Mouse (Mus musculus): Measurements from ENCODE around the gene 1700129C05Rik. TPM values are rescaled to one million over a fixed set of nuclear protein-coding genes. Genes with fewer than 3 reads are reported as not detected.

1700129C05Rik gene
- polyA plus RNA-seq, 1 experiment from 2014 or later = not detected

GRCm38 (mm10) chr14:59093601-59094000, 49.1 kb downstream of the 1700129C05Rik start:
- ATAC-seq (replicated peaks; ENCODE audit: low FRiP score) (no peak), DNase-seq (ENCODE audit: low spot score) (no peak)
- Histone ChIP-seq H3K27me3 (replicated peaks; ENCODE audit: control insufficient read depth, insufficient read depth, low read length) (no peaks in the 10 kb centered on the region), H3K4me2 (no peak overlapping the region), H3K36me3 (ENCODE audit: control insufficient read depth, insufficient read depth, low read length) (no peaks in the 10 kb centered on the region), H3K9ac (ENCODE audit: low read depth, low read length) (no peak overlapping the region), H3K27ac (ENCODE audit: low read depth, low read length) (no peak overlapping the region), H3K4me1 (replicated peaks; ENCODE audit: control insufficient read depth, insufficient read depth, low read length) (no peaks in the 10 kb centered on the region), H3K4me3 (ENCODE audit: low read depth, low read length) (no peak overlapping the region), H3K9me3 (ENCODE audit: control insufficient read depth, low read length) (no peaks in the 10 kb centered on the region)

GRCm38 (mm10) chr14:59084396-59084795, 58.3 kb downstream of the 1700129C05Rik start:
- ATAC-seq (replicated peaks; ENCODE audit: low FRiP score) (no peak), DNase-seq (ENCODE audit: low spot score) (no peak)
- no peak overlapping the region for H3K4me2 ChIP-seq
- H3K36me3 ChIP-seq (ENCODE audit: control insufficient read depth, insufficient read depth, low read length) = no peaks in the 10 kb centered on the region
- H3K9ac ChIP-seq (ENCODE audit: low read depth, low read length) = no peak overlapping the region
- H3K27ac ChIP-seq (ENCODE audit: low read depth, low read length) = no peak overlapping the region
- 50% methylated on average over 6 of the region's 6 CpGs for WGBS
- no peak overlapping the region for H3K4me3 ChIP-seq (ENCODE audit: low read depth, low read length)
- no peaks in the 10 kb centered on the region for H3K9me3 ChIP-seq (ENCODE audit: control insufficient read depth, low read length)
- no peaks in the 10 kb centered on the region for H3K4me1 ChIP-seq (replicated peaks; ENCODE audit: control insufficient read depth, insufficient read depth, low read length)
- H3K27me3 ChIP-seq (replicated peaks; ENCODE audit: control insufficient read depth, insufficient read depth, low read length) = no peaks in the 10 kb centered on the region

Other genes starting within 250 kb of the 1700129C05Rik start
- gene Gm5142, start 35.9 kb upstream of the 1700129C05Rik start, polyA plus RNA-seq (2014; fragmentation: Nextera tagmentation; extraction: Ambion mirVana) = not detected in 2 replicates
- 54.0 and 55.5 TPM in 2 replicates for gene Rcbtb1, start 58.3 kb upstream of the 1700129C05Rik start, polyA plus RNA-seq (2014; fragmentation: Nextera tagmentation; extraction: Ambion mirVana)
- gene Gm6904, start 117.3 kb upstream of the 1700129C05Rik start, polyA plus RNA-seq (2014; fragmentation: Nextera tagmentation; extraction: Ambion mirVana) = not detected in 2 replicates
- 0.16 TPM in 1 of 2 replicates, not detected in the other for gene Phf11a, start 154.6 kb upstream of the 1700129C05Rik start, polyA plus RNA-seq (2014; fragmentation: Nextera tagmentation; extraction: Ambion mirVana)
- gene Phf11b, start 198.5 kb upstream of the 1700129C05Rik start, polyA plus RNA-seq (2014; fragmentation: Nextera tagmentation; extraction: Ambion mirVana) = 0.78 and 1.1 TPM in 2 replicates
- 0.37 and 1.0 TPM in 2 replicates for gene Phf11d, start 222.6 kb upstream of the 1700129C05Rik start, polyA plus RNA-seq (2014; fragmentation: Nextera tagmentation; extraction: Ambion mirVana)